Mouse (Mus musculus): ENCODE results near the gene Celf2. TPM values are rescaled to one million over a fixed set of nuclear protein-coding genes. Genes with fewer than 3 reads are reported as not detected.

Gene Celf2
- polyA plus RNA-seq, 1 experiment from 2014 or later = 68.8 TPM

- Histone ChIP-seq H3K9me3 (ENCODE audit: control insufficient read depth, low read length) (no peaks in the 10 kb centered on the region), H3K9ac (ENCODE audit: low read depth, low read length) (no peak overlapping the region), H3K27ac (replicated peaks; ENCODE audit: low read depth, low read length) (no peak overlapping the region), H3K27me3 (replicated peaks; ENCODE audit: control insufficient read depth, insufficient read depth, low read length) (no peaks in the 10 kb centered on the region), H3K4me2 (ENCODE audit: low read depth, low read length) (no peak overlapping the region), H3K4me1 (ENCODE audit: control insufficient read depth, insufficient read depth, low read length) (no peaks in the 10 kb centered on the region), H3K4me3 (ENCODE audit: low read depth, low read length) (no peak overlapping the region), H3K36me3 (ENCODE audit: control insufficient read depth, insufficient read depth, low read length) (no peaks in the 10 kb centered on the region)
- ATAC-seq (ENCODE audit: low read depth) (no peak), DNase-seq (ENCODE audit: low spot score) (no peak)
- WGBS = 84% methylated on average over 6 of the region's 6 CpGs
These were observed 491.8 kb downstream of the Celf2 start for GRCm38 (mm10) chr2:7017384-7018113.

GRCm38 (mm10) chr2:7013126-7013525 is 496.2 kb downstream of the Celf2 start:
- no peaks in the 10 kb centered on the region for H3K4me1 ChIP-seq (ENCODE audit: control insufficient read depth, insufficient read depth, low read length)

DNA sequence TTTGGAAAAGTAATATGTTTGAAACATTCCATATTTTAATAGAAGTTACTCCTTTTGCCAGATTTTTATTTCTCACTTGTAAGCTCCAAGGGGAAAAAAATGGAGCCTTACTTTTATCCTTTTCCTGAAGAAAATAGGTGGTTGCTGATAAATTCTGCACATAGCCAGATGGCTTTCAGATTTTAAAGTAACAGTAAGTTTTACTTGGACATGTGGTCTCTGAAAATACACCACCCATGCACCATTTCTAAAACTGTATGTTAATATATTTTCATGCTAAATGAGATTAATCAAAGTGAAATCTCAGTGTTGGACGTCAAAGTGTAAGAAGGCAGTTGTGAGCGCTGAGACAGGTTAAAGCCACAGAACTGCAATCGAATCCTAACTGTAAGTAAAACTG is 502.5 kb downstream of the Celf2 start:
- Histone ChIP-seq H3K4me3 (ENCODE audit: low read depth, low read length) (no peak overlapping the region), H3K9me3 (ENCODE audit: control insufficient read depth, low read length) (no peaks in the 10 kb centered on the region), H3K27me3 (replicated peaks; ENCODE audit: control insufficient read depth, insufficient read depth, low read length) (no peaks in the 10 kb centered on the region), H3K27ac (replicated peaks; ENCODE audit: low read depth, low read length) (no peak overlapping the region), H3K4me2 (ENCODE audit: low read depth, low read length) (no peak overlapping the region), H3K4me1 (ENCODE audit: control insufficient read depth, insufficient read depth, low read length) (no peaks in the 10 kb centered on the region), H3K36me3 (ENCODE audit: control insufficient read depth, insufficient read depth, low read length) (no peaks in the 10 kb centered on the region), H3K9ac (ENCODE audit: low read depth, low read length) (no peak overlapping the region)
- 83% methylated on average over 3 of the region's 3 CpGs for WGBS
- ATAC-seq (ENCODE audit: low read depth) = no peak
- no peak for DNase-seq (ENCODE audit: low spot score)

More at GRCm38 (mm10) chr2:7013126-7013525, 496.2 kb downstream of the Celf2 start:
- no peaks in the 10 kb centered on the region for H3K9me3 ChIP-seq (ENCODE audit: control insufficient read depth, low read length)
- no peaks in the 10 kb centered on the region for H3K36me3 ChIP-seq (ENCODE audit: control insufficient read depth, insufficient read depth, low read length)
- no peak overlapping the region for H3K4me3 ChIP-seq (ENCODE audit: low read depth, low read length)
- H3K27ac ChIP-seq (replicated peaks; ENCODE audit: low read depth, low read length) = no peak overlapping the region
- no peaks in the 10 kb centered on the region for H3K27me3 ChIP-seq (replicated peaks; ENCODE audit: control insufficient read depth, insufficient read depth, low read length)
- 85% methylated on average over 5 of the region's 5 CpGs for WGBS
- H3K9ac ChIP-seq (ENCODE audit: low read depth, low read length) = no peak overlapping the region
- DNase-seq (ENCODE audit: low spot score) (no peak), ATAC-seq (ENCODE audit: low read depth) (no peak)
- H3K4me2 ChIP-seq (ENCODE audit: low read depth, low read length) = no peak overlapping the region

DNA sequence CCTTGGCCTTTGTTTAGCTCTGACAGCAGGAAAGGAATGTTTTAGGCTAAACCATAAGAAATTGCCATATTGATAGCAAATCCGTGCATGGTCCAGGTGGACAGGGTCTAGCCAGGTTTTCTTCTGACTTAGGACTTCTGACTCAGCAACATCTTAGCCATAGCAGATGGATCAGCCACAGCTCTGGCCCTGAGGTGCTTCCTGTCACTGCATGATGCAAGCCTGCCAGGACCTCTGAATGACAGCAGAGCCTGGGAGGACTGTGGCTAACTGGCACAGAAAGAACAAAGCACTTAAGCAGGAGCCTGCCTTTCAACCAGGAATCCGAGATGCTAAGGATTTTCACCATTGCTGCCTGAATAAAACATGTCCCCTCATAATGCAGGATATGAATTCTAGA is 507.4 kb downstream of the Celf2 start:
- H3K9ac ChIP-seq (ENCODE audit: low read depth, low read length) = no peak overlapping the region
- H3K27ac ChIP-seq (replicated peaks; ENCODE audit: low read depth, low read length) = no peak overlapping the region
- WGBS = 32% methylated on average over 2 of the region's 2 CpGs
- DNase-seq (ENCODE audit: low spot score) (peak; percentile 31), ATAC-seq (ENCODE audit: low read depth) (peak; percentile 22; the same call in 1 of the 2 replicates)
- H3K4me2 ChIP-seq (ENCODE audit: low read depth, low read length) = no peak overlapping the region
- H3K9me3 ChIP-seq (ENCODE audit: control insufficient read depth, low read length) = 0 out of 2 replicates have a peak, but pooled peaks cover 4% of the 10 kb centered on the region
- H3K36me3 ChIP-seq (ENCODE audit: control insufficient read depth, insufficient read depth, low read length) = no peaks in the 10 kb centered on the region
- no peaks in the 10 kb centered on the region for H3K4me1 ChIP-seq (ENCODE audit: control insufficient read depth, insufficient read depth, low read length)
- no peak overlapping the region for H3K4me3 ChIP-seq (ENCODE audit: low read depth, low read length)
- no peaks in the 10 kb centered on the region for H3K27me3 ChIP-seq (replicated peaks; ENCODE audit: control insufficient read depth, insufficient read depth, low read length)

GRCm38 (mm10) chr2:6991010-6991421 is 518.3 kb downstream of the Celf2 start:
- Histone ChIP-seq H3K9ac (ENCODE audit: low read depth, low read length) (no peak overlapping the region), H3K4me3 (ENCODE audit: low read depth, low read length) (no peak overlapping the region), H3K4me2 (ENCODE audit: low read depth, low read length) (no peak overlapping the region), H3K27ac (replicated peaks; ENCODE audit: low read depth, low read length) (no peak overlapping the region), H3K9me3 (ENCODE audit: control insufficient read depth, low read length) (no peaks in the 10 kb centered on the region), H3K27me3 (replicated peaks; ENCODE audit: control insufficient read depth, insufficient read depth, low read length) (no peaks in the 10 kb centered on the region), H3K4me1 (ENCODE audit: control insufficient read depth, insufficient read depth, low read length) (no peaks in the 10 kb centered on the region), H3K36me3 (ENCODE audit: control insufficient read depth, insufficient read depth, low read length) (no peaks in the 10 kb centered on the region)
- 65% methylated on average over 5 of the region's 5 CpGs for WGBS
- no peak; the same call in 1 of the 2 replicates for ATAC-seq (ENCODE audit: low read depth)
- no peak for DNase-seq (ENCODE audit: low spot score)

DNA sequence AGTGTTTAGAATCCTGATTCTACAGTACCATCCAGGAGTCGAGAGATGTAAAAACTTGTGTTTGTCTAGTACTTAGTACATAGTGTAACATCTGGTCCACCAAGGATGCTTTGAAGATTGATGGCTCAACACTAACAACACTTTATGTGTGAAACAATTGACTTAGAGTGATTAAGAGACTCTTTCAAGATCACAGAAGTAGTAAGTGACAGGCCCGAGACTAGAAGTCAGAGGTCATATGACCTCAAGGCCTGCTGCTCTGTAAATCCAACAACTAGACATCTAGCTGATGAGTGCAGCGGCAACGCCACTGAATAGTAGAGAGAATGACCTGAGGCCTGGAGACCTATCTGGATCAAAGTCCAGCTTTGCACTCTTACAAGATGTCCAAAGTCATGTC is 523.7 kb downstream of the Celf2 start:
- H3K9ac ChIP-seq (ENCODE audit: low read depth, low read length) = no peak overlapping the region
- H3K9me3 ChIP-seq (ENCODE audit: control insufficient read depth, low read length) = no peaks in the 10 kb centered on the region
- H3K27me3 ChIP-seq (replicated peaks; ENCODE audit: control insufficient read depth, insufficient read depth, low read length) = no peaks in the 10 kb centered on the region
- no peak overlapping the region for H3K27ac ChIP-seq (replicated peaks; ENCODE audit: low read depth, low read length)
- H3K4me3 ChIP-seq (ENCODE audit: low read depth, low read length) = no peak overlapping the region
- WGBS = 40% methylated on average over 4 of the region's 4 CpGs
- no peaks in the 10 kb centered on the region for H3K36me3 ChIP-seq (ENCODE audit: control insufficient read depth, insufficient read depth, low read length)
- no peak overlapping the region for H3K4me2 ChIP-seq (ENCODE audit: low read depth, low read length)
- DNase-seq (ENCODE audit: low spot score) (no peak), ATAC-seq (ENCODE audit: low read depth) (no peak)
- no peaks in the 10 kb centered on the region for H3K4me1 ChIP-seq (ENCODE audit: control insufficient read depth, insufficient read depth, low read length)

DNA sequence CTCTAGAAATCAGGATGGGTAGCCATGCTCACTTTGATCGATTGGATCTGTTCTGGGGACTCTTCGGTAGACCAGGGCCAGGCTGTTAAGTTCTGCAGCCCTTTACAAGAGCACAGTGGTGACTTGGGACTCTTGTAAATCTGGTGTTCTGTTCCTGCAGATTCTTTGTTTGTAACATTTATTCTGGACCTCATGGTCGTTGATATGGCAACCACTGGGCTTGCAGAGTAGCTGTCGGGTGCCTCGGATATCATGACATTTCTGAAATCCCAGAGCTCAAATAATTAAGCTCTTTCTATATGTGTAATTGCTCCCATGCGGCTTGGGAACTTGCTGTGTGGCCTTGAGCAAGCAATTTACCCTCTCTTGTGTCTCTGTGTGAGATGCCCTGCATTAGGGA is 525.5 kb downstream of the Celf2 start:
- Histone ChIP-seq H3K27me3 (replicated peaks; ENCODE audit: control insufficient read depth, insufficient read depth, low read length) (no peaks in the 10 kb centered on the region), H3K27ac (replicated peaks; ENCODE audit: low read depth, low read length) (no peak overlapping the region), H3K9me3 (ENCODE audit: control insufficient read depth, low read length) (no peaks in the 10 kb centered on the region), H3K4me1 (ENCODE audit: control insufficient read depth, insufficient read depth, low read length) (no peaks in the 10 kb centered on the region), H3K4me3 (ENCODE audit: low read depth, low read length) (no peak overlapping the region), H3K9ac (ENCODE audit: low read depth, low read length) (no peak overlapping the region), H3K4me2 (ENCODE audit: low read depth, low read length) (no peak overlapping the region), H3K36me3 (ENCODE audit: control insufficient read depth, insufficient read depth, low read length) (no peaks in the 10 kb centered on the region)
- DNase-seq (ENCODE audit: low spot score) (no peak), ATAC-seq (ENCODE audit: low read depth) (no peak)
- WGBS = 62% methylated on average over 6 of the region's 6 CpGs

- Histone ChIP-seq H3K4me2 (ENCODE audit: low read depth, low read length) (no peak overlapping the region), H3K27ac (replicated peaks; ENCODE audit: low read depth, low read length) (no peak overlapping the region), H3K36me3 (ENCODE audit: control insufficient read depth, insufficient read depth, low read length) (no peaks in the 10 kb centered on the region), H3K9me3 (ENCODE audit: control insufficient read depth, low read length) (no peaks in the 10 kb centered on the region), H3K4me1 (ENCODE audit: control insufficient read depth, insufficient read depth, low read length) (no peaks in the 10 kb centered on the region), H3K9ac (ENCODE audit: low read depth, low read length) (no peak overlapping the region), H3K4me3 (ENCODE audit: low read depth, low read length) (no peak overlapping the region), H3K27me3 (replicated peaks; ENCODE audit: control insufficient read depth, insufficient read depth, low read length) (no peaks in the 10 kb centered on the region)
- ATAC-seq (ENCODE audit: low read depth) = no peak
- no peak for DNase-seq (ENCODE audit: low spot score)
- 93% methylated on average over 2 of the region's 2 CpGs for WGBS
These were observed 533.1 kb downstream of the Celf2 start for GRCm38 (mm10) chr2:6976300-6976699.

DNA sequence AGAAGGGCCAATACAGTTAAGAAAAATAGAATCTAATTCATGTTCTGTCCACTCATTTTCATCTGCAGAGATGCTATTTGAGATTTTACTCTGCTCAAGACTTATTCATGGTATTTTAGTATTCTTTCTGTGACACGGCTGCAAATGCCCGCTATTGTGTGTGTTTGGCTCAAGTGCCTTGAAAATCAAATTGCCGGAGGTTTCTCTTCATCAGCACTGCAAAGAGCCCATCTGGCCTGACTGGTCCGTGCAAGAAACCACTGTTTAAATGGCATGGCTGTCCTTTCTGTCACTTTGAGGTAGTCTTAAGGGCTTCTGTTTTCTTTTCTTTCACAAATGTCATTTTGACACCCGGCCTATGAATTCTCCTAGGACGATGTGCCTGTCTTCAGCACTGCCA is 540.1 kb downstream of the Celf2 start:
- Histone ChIP-seq H3K36me3 (ENCODE audit: control insufficient read depth, insufficient read depth, low read length) (no peaks in the 10 kb centered on the region), H3K27ac (replicated peaks; ENCODE audit: low read depth, low read length) (no peak overlapping the region), H3K9me3 (ENCODE audit: control insufficient read depth, low read length) (no peaks in the 10 kb centered on the region), H3K4me1 (ENCODE audit: control insufficient read depth, insufficient read depth, low read length) (no peaks in the 10 kb centered on the region), H3K27me3 (replicated peaks; ENCODE audit: control insufficient read depth, insufficient read depth, low read length) (no peaks in the 10 kb centered on the region), H3K9ac (ENCODE audit: low read depth, low read length) (no peak overlapping the region), H3K4me2 (ENCODE audit: low read depth, low read length) (no peak overlapping the region), H3K4me3 (ENCODE audit: low read depth, low read length) (no peak overlapping the region)
- 70% methylated on average over 6 of the region's 6 CpGs for WGBS
- no peak for DNase-seq (ENCODE audit: low spot score)
- ATAC-seq (ENCODE audit: low read depth) = no peak

Measured in embryonic facial prominence, embryonic 14.5 days (tissue).